Mouse (Mus musculus): ENCODE measurements around the gene Tmem18.

- TF ChIP-seq FLI1 (IDR thresholded peaks at IDR 0.05; ENCODE audit: low read length): no peak
- no peak for TF ChIP-seq GATA1 (IDR thresholded peaks at IDR 0.05; ENCODE audit: borderline replicate concordance, low read length)
Measured at GRCm38 (mm10) chr12:30584863-30585262, 637 bp downstream of the Tmem18 start.
